Mouse (Mus musculus): Measurements from ENCODE around the gene Asic5.

The Asic5 gene

DNA sequence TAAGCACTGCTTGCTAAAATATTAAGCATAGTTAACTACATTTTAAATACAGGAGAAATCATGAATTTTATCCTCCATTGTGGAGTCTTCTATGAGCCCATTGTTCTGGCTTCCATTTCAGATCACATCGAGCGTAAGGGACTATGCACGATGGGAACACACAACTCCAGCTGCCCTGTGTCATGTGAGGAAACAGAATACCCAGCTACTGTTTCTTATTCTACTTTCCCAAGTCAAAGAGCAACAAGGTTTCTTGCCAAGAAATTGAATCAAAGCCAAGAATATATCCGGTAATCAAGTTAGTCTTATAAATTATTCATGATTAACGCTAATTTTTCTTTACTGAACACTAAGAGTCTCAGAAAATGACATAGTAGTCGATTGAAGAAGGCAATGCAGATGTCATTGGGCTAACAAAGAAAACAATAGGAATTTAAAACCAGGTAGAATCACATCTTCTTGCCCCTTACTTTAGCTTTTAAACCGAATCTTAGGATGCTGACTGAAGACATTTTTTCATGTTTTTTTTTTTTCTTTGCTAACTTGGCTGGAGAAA lies 32.1 kb downstream of the Asic5 start:
- DNase-seq: no peak

DNA sequence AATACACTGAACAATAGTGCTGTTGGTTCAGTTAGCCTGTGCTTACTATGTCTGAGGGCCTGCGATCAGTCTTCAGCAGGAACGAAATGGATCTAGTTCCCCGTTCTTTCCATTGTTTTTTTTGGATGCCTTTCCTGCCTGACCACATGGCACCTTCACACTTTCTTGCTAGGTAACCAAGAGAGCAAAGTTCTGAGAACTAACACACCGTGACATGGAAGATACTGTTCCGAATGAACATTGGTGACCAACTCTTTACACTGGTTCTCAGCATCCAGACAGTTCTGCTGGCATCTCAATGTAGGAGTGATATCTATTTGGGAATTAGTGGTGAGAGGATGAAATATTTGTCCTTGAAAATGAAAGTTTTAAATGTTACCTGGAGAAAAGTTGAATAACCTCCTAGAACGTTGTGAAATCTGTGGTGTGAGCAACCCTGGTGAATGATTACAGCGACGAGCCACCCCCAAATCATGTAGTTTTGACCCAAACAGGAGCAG lies 40.4 kb downstream of the Asic5 start:
- DNase-seq: no peak

DNA sequence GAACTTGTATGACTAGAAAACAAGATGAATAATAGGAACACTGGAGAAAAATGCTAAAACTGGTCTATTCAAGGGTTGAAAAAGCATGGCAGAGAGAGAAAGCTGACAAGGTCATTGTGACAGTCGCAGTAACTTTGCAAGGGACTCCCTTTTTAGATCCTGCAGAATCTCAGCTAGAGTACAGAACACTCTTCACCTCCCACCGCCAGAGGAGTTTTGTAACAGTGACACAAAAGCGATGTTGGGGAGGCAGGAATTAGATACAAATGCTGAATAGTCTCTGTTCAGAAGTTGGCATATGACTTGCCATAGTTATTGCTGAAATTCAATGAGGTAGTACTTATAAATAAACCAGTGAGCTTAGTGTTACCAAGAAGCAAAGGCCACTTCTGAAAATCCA lies 41.0 kb downstream of the Asic5 start:
- no peak for DNase-seq

DNA sequence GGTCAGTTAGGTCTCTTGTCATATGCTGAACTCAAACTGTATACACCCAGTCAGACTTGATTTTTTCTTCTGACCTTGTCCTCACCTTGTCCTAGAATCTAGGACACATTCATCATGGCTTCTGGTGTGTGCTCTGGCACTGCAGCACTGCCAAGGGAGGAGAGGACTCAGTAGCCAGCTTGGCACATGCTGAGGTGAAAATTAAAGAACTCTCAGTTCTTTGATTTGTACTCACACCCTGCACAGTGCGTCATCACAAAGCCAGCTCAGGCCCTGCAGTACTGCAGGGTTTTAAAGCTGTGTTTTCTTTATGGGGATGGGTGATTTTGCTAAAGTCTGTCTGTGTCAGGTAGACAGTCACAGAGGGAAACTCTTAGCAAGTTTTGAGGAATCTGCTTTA lies 45.2 kb downstream of the Asic5 start:
- DNase-seq: no peak

DNA sequence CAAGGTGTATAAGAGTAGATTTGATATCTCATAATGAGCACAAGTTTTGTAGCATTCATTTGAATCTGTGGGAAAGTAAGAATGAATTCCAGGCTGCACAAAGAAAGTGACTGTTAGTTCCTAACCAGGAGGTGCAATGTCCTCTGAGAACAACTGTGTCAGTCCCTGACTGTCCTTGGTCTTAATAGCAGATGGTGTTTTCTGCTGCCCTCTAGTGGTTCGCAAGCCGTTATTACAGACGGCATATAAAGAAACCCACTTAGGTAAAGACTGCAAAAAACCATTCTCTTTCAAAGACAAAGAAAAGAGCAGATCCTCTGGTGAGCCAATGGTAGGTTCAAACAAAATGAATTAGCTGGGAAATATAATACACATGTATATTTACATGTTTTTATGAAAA lies 47.1 kb downstream of the Asic5 start:
- DNase-seq: peak; percentile 47

DNA sequence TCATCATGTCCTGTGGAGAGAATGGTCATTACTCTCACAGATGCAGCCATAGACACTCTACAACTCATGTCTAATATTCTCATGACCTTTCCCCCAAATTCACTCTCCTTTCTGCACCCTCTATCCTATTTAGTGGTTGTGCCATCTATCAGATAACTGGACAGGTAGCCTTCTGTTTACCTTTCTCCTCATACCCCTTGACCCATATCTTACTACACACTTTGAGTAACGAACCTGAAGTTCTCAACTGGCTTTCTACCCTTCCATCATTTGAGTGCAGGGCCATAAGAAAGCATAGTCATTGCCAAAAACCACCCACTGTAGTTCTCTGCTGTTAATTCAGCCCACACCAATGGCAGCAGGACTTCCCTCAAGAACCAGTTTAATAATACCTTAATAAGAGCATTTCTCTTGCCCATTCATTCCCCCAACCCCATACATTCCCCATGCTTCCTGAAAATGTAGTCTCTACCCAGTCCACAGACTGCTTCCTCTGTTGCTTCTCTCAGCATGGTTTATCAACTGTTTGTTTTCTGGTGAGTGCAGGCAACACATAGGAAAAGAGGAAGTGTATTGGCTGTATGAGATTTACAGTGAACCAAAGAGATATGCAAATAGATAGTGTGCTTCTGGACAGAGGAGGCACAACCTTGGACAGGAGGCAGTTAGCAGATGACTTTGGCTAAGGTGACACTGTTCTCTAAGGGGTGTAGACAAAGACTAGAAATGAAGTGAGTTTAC lies 48.1 kb downstream of the Asic5 start:
- no peak for DNase-seq

DNA sequence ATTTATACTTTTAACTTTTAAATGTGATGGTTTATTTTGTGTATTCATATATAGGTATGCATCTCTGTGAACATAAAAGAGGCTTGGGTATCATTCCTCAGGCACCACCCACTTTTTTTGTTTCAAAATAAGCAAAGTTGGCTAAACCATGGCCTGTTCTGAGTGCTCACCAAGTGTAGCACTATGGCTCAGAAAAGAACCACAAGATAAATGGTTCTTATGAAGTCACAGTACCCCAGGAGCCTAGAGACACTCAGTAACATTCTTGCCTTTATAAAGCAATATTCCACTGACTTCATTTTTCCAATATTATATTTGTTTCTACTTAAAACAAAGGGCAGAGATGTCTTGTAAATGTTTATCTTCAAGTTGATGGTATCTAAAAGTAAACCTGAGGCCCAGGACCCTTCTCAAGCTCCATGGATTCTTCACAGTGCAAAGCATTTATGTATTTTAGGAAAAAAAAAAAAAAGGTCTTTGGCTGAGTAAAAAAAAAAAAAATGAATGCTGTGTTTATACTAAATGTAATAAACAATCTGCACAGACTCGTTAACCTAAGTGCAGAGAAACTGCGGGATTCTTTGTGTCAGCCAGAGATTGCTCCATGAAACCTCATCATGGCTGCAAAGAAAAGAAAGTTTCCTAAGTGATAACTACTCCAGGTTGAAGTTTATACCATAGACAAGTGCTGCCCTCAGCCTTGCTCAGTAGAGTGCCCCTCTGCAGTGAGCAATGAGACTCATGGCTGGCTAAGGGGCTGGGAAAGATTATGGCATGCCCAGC lies 54.4 kb downstream of the Asic5 start:
- DNase-seq: no peak

DNA sequence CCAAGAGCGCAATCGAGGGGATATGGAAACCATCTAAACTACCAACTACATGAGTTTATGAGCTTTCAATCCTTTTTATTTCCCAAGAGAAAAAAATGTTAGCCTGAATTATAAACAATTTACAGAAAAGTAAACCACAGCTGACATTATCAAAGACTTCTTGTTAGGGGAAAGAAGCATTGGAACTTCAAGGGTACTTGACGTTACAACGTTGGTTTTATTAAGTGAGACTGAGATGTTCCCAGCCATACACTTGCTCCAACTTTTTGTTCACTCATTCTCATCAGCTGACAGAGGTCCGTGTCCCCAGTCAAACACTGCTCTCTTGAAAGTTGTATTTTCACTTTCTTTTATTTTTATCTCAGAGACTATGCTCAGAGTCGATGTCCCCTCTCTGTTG lies 61.6 kb downstream of the Asic5 start:
- no peak for DNase-seq

DNA sequence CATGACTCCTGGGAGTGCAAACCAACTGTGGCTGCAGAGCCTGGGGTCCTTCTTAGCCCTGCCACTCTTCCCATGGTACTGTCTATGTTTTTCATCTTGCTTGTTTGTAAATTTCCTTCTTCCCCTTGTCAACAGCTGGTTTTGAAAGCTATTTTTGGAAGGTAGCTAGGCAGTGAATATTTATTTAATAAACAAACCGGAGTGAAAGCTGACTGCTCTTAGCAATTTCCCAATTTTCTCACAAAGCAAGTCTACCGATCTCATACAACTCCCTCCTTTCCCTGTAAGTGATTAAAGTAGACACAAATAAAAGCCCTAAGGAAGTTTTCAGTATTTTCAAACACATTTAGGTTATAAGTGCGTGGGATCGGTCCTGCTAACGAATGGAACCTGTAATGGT lies 62.8 kb downstream of the Asic5 start:
- DNase-seq: no peak

DNA sequence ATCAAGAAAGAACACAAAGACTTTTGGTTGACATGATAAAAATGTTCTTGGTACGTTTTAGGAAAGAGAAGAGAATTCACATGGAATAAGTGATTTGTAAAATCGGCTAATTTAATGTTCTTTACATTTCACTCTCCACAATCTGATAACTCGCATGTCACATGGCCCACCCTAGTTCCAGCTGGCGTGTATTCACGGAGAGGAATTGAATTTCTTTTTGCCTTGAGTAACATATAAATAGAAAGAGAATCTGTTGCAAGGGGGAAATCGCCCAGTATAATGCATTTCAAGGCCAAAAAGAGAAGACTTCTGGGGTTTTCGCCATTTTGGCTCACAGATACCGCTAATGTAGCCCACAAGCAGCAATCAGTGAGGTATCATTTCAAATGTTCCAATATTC lies 64.0 kb downstream of the Asic5 start:
- DNase-seq: no peak

DNA sequence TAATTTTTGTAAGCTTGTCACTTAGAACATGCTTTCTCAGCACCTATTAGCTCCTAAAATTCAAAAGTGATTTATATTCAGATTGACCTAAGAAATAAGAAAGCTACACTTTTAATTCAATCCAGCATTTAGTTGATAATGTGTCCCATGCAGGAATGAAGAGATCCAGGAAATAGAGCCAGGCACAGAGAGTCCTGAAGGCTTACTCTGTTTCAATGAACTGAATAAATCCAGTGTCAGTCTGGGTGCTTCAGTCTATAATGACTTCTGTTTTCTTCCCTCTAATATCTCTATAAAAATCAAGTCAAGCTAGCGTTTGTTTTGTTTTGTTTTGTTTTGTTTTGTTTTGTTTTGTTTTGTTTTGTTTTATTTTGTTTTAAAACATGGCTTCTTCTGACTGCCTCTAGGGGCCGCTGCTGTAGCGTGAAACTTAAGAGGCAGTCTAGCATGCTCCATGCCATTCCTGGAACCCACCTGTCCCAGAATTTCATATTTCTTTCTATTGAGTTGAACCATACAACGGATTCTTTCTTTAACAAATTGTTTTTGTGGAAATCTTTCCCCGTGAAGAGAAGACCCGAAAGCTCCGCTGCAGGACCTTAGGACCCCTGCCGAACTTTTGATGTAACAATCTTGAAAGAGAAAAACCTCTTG lies 65.1 kb downstream of the Asic5 start:
- DNase-seq: peak; percentile 77

DNA sequence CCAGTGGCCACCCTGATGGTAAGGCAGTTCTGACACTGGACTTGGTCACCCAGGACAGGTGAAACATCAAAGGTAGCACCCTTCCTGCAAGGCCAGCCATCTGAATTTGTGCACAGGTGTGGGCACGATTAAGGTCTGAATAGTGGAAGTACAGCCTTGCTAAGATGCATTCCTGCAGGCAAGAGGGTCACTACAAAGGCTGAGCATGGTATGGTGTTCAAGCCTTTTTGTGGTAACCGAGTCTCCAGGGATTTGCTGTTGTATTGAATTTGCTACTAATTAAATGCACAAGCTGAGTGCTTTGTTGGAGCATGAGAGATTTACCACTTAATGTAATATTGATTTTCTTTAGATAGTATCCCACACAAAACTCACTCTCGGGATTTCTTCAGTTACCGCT lies 66.0 kb downstream of the Asic5 start:
- DNase-seq: no peak

DNA sequence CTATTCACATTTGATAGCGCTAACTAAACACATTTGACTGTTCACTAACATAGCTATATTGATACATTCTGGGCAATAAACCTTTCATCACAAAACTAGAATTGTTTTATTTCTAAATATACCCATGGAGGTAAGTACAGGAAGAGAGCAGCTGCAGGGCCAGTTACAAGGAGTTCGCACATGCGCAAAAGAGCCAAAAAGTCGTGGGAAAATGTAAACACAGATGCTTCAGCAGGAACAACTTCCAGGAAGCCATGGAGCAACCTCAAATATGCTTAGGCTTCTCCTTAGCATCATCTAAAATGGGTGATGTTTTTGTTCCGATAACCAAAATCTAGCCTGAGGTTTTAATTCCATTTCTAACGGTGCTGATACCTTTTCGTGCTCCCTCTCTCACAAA lies 66.6 kb downstream of the Asic5 start:
- DNase-seq: no peak

DNA sequence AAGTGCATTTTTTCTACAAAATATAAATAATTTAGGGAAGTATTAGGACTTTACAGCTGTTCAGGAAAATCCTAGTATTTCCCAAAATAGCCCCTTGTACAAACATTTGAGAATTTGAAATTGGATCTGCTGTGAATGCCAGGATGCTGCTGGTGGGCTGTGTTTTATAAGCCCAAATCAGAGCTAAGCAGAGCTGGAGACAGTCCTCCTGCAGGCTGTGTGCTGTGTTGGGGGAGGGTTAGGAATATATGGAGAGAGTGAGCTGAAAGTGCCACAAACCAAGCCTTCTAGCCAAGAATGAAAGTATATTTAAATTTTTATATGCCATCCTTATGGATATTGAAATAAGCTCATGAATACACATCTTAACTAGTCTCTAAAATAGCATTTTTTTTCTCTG lies 69.4 kb downstream of the Asic5 start:
- no peak for DNase-seq

DNA sequence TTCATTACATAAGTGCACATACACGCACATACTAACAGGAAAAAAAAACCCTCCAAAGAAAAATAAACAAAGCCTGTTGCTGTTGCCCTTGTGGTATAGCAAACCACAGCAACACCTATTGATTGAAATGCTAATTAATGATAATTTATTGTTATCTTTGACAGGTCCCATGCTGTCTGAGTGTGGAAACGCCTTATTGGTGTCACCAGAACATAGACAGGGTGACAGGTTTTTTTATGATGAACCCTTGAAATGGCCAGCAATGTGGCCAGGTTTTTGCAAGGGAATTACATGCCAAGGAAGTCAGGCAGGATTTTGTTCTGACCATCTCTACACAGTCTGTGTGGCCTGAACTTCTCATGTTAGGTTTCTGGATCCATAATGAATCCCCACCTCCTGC lies 69.9 kb downstream of the Asic5 start:
- no peak for DNase-seq

DNA sequence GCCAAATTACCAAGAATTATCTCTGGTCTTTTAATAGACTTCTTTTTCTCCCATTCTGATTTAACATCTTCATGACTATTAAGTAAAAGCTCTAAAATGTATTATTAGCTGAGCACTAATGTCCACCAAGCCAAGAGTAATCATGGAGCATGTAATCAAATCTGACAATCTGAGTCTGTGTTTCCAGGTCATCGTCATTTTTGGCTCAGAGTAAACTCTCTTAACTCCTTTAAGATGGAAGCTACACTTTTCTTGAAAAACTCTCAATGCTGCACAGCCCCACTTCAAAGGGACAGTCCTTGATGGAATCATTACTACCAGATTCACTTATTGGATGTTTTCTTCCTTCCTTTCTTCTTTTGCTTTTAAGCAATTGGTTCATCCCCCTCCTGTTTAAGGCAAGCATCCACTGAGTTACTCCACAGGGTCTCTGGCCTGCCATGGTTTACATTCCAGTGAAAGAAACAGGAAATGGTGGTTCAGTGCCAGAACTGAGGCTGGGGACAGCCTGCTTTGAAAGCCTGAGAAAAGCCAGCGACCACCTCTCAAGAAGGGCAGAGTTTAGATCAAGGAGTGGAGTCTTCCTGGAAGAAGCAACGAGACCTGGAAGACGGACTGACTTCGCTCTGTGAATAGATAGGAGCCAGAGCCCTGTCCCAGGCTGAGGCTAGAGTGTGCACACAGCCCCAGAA lies 72.3 kb downstream of the Asic5 start:
- peak; percentile 16 for DNase-seq

DNA sequence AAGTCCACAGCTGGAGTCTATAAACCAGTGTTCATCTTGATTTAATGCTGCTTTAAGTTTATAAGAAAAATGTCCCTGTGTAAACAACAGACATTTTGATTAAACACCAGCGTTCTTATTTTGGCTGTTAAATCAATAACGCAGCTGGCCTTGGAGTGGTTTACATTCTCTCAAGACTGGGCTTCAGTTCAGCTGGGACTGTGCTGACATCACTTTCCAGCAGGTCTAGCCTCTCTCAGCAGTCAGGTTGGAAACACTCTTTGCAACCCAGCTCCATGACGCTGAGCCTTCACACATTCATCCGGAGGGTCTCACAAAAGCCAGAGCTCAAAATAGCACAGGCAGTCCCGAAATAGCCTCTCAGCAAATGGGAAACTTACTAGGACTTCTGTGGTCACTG lies 75.1 kb downstream of the Asic5 start:
- peak; percentile 48 for DNase-seq

DNA sequence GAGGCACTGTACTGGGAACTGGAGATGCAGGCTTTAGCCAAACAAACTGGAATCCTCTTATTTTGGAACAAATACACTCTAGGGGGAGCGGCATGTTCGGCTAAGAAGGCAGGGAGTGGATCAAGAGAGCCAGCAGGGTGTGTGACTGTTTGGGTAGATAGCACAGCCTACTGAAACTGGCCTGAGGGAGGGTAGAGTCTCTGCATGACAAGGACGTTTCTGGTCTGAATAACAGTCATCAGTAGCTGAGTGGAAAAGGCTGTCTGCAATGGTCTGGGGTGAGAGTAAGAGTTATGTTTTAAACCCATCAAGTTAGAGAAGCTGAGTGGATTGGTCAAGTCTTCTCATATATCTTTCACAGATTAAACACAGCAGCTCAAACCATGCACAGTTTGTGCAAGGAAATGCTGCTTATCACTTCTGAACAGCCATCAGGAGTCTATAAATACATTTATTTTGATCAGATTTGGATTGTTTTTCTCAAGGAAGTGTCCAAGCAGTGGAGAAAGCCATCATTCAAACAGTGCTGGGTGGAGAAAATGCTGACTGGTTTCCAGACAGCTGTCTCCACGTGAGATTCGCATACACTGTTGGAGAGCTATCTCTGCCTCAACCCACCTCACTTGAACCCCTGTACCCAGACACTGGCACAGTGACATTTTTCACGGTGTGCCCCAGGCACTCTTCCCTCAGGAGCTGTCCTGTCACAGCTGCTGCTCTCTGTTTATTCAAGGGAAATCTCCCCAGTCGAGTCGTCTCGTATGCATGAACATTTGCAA lies 79.5 kb downstream of the Asic5 start:
- DNase-seq: no peak

DNA sequence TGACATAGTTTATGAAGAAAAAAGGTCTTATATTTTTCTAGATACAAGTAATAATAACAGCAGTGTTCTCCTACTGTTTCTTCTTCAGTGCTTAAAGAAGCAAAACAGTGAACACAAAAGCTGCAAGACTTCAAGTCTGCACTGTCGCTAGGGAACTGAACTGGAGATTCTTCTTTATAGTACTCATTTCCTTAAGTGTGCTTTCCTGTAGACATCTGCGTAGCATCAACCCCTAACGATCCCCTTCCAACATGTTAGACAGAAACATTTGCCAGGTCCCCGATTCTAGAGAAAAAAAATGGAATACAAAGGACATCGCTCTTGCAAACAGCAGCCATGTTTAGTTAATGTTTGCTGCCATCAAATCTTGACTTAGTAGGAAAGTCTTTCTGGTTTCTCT lies 85.7 kb downstream of the Asic5 start:
- DNase-seq: no peak
